Mouse (Mus musculus) megakaryocyte-erythroid progenitor cell, adult 5 weeks (primary cell): ENCODE data around the gene Cxcl1. TPM values are rescaled to one million over a fixed set of nuclear protein-coding genes. Genes with fewer than 3 reads are reported as not detected.

Experiments
- polyA plus RNA-seq: library from polyadenylated mRNA; stranded (reverse); fragments of >175 nt; gene quantifications from 2 replicates; pipeline ENCODE4 v1.2.3, GENCODE M21; 2012

The Cxcl1 gene
- 0.39 and 1.7 TPM in 2 replicates for polyA plus RNA-seq

GRCm38 (mm10) chr5:90890519-90891463 lies at the start of gene Cxcl1:
Gene Cxcl1, plus strand, starts transcription at chr5:90891241.

DNA sequence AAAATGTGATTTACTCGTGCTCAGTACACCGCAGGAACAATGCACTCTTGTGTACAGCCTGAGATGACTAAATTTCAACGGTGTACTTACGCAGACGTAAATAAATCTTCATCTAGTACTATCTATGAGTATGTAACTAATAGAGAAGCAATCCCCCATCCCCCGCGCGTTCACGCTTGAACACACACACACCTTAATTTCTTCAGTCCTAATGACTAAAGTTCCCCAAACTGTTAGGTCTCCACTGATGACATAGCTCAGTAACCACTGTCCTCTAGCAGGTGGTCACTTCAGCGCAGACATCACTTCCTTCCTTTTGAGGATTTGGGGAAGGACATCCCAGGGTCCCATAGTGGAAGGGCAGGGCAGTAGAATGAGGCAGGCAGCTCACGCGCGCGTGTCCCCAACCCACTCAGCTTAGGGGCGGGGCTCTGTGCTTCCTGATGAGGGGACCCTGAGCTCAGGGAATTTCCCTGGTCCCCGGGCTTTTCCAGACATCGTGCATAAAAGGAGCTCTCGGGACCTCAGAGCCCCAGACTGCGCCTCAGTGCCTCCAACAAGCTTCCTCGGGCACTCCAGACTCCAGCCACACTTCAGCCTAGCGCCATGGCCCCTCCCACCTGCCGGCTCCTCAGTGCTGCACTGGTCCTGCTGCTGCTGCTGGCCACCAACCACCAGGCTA lies 12.4 kb downstream of the Cxcl1 start, which contains the start of gene Cxcl2:
Gene Cxcl2 (plus strand): TSS at position 533 of the 682 bp plus-strand sequence.

GRCm38 (mm10) chr5:90930971-90931851 lies 40.2 kb downstream of the Cxcl1 start, which contains the start of gene Mthfd2l:
Gene Mthfd2l, plus strand, starts transcription at chr5:90931117.

Other genes starting within 250 kb of the Cxcl1 start
- gene Cxcl5, start 131.9 kb upstream of the Cxcl1 start, polyA plus RNA-seq: not detected in 2 replicates
- gene Ppbp, start 122.7 kb upstream of the Cxcl1 start, polyA plus RNA-seq: 0.07 and 0.12 TPM in 2 replicates
- gene Pf4, start 118.8 kb upstream of the Cxcl1 start, polyA plus RNA-seq: 6.2 and 13.8 TPM in 2 replicates
- gene Cxcl3, start 105.1 kb upstream of the Cxcl1 start, polyA plus RNA-seq: 1.8 and 3.7 TPM in 2 replicates
- gene Cxcl15, start 96.7 kb upstream of the Cxcl1 start, polyA plus RNA-seq: not detected in 2 replicates
- 175 and 222 TPM in 2 replicates for gene Cxcl2, start 12.6 kb downstream of the Cxcl1 start, polyA plus RNA-seq
- gene Mthfd2l, start 39.9 kb downstream of the Cxcl1 start, polyA plus RNA-seq: 8.3 and 12.7 TPM in 2 replicates
- not detected in 2 replicates for gene Epgn, start 136.2 kb downstream of the Cxcl1 start, polyA plus RNA-seq
- gene Ereg, start 183.4 kb downstream of the Cxcl1 start, polyA plus RNA-seq: not detected in 2 replicates
- 0.31 and 0.46 TPM in 2 replicates for gene Areg, start 248.4 kb downstream of the Cxcl1 start, polyA plus RNA-seq